Mouse (Mus musculus): ENCODE results near the gene BC017158. TPM values are rescaled to one million over a fixed set of nuclear protein-coding genes. Genes with fewer than 3 reads are reported as not detected.

BC017158 gene
- polyA plus RNA-seq, 1 experiment from 2014 or later: 10.0 TPM

DNA sequence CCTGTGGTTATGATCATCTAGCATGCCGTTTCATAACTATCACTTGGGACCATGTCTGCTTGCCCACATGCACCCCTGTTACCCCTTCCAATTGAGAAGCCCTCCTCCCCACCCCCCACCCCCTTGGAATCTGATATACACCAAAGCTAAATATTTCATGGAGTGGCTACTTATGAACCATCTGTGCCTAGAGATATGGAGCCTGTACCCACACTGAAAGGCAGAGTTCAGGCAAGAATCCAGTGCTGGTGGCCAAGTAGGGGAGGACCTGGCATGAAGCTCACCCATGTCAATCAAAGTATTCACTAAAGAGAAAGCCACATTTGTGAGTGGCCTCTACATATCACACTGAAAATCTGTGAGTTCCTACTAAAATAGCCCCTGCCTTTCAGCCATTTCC lies 11.8 kb upstream of the BC017158 start:
- no peak for DNase-seq (ENCODE audit: low spot score)

DNA sequence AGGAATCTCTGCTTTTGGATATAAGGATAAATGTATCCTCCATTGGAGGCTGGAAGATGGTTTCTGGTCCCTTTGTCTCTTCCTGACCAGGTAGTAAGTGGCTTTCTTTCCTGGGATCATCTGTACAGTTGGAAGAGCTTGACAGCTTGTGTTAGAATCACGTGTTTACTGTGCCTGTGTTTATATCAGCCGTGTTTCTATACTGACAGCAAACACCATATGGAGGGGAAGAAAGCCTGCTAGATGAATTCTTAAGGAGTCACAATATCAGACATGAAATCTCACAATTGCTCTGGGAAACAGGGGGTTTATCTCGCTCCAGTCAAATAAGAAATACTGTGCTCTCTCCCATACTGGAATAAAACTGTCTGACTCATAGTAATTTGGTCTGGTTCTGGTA lies 11.2 kb upstream of the BC017158 start:
- no peak for DNase-seq (ENCODE audit: low spot score)

DNA sequence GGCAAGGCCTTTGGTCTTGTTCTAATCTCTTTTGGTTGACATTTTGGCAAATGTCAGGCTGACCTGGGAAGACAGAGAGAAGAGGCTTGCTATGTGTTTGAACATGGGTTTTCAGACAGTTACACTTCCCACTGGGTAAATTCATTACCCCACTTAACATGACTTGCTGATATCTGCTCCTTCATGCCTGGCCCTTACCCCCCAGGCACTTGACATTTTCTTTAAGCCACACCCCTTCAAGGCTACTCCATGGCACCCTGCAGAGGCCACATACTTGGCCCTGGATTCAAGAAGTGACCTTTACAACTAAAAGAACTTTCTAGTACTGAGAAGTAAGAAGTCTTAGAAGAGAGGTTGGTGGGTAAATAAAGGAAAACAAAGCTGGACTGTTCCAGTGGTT lies 9.9 kb upstream of the BC017158 start:
- no peak for DNase-seq (ENCODE audit: low spot score)

DNA sequence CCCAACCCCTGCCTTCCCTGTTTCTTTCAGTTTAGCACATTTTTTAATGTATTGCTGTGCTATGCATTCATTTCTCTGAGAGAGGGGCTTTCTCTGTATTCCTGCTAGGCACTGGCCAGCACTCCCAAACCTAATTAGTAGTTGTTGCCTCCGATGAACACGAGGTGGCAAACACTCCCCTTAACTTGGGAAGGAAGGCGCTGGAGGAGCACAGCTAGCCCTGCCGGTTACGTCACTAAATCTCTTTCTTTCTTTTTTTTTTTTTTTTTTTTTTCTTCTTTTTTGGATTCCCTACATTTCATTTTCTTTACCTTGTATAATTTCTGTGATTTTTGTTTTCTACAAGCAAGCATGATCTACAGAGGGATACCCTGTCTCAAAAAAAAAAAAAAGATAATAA lies 6.9 kb upstream of the BC017158 start:
- peak; percentile 9 for DNase-seq (ENCODE audit: low spot score)

DNA sequence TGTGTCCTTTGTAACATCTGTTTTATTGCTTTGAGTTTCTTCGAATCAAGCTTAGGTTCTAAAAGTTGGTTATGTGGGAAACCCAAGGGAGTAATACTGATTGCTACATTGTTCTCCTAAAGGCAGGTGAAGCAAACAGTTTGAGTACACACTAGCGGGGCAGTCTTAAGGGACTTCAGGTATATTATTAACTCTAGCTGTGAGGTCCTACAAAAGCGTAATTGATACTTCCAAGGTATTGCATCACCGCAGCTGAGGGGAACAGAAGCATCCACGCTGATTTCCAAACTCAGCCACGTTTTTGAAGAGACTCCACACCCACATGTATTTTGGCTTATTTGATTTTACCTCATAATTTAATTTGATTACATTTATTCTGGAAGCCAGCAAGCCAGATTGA lies 6.2 kb upstream of the BC017158 start:
- no peak for DNase-seq (ENCODE audit: low spot score)

DNA sequence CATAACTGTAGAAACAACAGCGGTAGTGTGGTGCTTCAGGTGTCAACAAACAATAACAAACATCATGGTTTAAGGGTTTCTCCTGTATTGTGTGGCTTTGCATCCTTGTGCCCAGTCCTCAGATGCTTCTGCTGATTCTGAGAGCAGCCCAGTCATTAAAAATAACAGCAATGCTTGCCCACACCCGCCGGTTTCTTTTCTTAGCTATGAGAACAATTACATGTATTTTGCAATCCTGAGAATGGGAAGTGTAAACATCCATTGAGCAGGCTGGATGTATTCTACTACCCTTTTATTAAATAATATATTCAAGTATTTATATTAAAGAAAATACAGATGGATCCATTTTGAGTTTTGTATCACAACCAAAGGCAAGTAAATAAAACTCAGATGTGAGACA lies 4.2 kb upstream of the BC017158 start:
- DNase-seq (ENCODE audit: low spot score): no peak

DNA sequence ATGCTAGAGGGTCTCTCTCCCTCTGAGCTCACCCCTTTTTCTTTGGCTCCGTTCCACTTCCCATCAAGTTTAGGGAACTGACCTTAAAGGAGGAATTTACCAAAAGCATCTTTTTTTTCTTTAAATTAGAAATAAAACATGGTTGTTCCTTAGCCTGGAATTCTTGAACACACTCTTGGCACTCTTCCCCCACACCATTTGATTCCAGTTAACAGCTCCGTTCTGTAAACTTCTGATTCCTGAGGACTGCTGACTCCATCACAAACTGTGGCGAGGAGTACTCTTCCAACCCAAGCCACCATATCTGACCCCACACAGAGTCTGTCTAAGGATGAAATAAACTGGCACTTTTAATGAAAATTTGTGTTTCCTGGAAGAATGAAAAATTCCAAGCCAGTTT lies 3.0 kb upstream of the BC017158 start:
- DNase-seq (ENCODE audit: low spot score): no peak

DNA sequence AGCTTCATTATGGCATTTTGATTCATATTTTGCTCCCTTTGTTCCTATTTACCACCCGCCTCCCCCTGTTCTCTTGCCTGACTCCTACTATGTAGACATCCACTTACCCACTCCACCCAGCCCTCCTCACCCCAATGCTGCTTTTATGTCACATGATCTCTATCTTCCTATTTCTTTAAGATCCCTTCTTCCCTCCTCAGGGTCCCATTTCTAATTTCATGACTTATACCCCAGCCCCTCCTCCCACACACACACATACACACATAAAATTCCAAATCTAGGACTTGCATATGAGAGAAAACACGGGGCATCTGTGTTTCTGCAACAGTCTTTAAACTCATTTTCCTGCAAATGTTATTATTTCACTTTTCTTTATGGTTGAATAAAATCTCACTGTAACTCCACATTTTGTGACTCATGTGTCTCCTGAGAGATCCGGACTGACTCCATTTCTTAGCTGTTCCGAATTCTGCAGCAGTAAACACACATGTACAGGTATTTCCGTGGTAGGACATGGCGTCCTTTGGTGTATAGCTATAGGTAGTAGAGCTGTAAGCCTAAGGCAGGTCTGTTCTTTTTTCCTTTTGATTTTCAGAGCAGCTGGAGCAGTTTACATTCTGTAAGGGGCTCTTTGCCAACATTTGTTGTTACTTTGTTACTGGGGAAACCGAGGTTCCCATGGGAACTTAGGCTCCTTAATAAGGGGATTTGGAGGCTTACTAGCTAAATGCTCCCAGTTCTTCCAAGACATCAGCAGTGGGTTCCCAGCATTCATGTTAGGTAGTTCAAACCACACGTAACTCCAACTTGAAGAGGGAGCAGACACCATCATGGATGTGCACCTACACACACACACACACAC lies 742 bp upstream of the BC017158 start:
- DNase-seq (ENCODE audit: low spot score): no peak

DNA sequence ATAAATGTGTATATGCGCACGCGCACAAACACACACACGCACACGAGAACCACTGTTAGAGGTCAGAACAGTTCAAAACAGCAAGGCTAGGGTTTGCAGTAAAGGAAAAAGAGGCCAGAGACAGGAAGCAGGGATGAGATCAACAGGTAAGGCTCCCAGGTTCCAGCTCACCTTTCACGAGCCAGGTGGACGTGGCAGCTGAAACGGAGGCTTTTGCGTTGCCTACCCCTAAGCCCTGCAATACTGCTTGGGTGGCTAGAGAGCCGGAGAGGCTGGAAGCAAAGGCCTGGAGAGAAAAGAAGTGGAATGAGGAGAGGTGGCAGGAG lies 716 bp downstream of the BC017158 start:
- DNase-seq (ENCODE audit: low spot score): no peak

DNA sequence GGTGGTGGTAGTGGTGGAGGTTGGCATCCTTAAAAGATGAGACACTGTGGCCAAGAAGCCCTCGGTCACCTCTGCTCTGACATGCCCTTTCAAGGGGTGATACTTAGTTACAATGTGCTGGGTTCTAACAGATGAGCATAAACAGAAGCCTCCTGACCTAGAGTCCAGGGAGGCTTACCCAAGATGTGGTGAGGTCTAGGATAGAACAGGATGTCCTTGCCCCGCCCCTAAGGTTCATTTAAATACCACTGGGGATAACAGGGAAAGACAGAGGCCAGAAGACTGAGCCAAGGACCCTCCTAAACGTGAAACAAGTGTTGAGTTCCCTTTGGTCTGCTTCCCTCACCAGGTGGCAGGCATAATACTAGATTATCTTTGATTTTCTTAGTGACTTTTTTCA lies 1.5 kb downstream of the BC017158 start:
- peak; percentile 3 for DNase-seq (ENCODE audit: low spot score)

DNA sequence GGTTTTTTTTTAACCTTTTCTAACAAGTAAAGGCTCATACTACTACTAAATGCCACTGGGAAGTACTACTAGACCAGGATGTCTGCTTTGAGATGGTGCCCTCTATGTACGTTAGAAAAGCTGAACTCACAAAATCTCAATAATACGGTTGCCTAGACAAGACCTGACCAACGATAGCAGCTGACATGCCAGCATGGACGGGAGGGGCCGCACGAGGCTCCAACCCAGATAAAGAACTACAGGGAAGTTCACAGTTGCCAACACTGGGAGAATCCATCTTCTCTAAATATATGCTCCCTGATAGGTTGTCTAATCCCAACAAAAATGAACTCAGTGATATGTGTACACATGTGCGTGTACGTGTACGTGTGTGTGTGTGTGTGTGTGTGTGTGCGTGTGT lies 3.2 kb downstream of the BC017158 start:
- no peak for DNase-seq (ENCODE audit: low spot score)

DNA sequence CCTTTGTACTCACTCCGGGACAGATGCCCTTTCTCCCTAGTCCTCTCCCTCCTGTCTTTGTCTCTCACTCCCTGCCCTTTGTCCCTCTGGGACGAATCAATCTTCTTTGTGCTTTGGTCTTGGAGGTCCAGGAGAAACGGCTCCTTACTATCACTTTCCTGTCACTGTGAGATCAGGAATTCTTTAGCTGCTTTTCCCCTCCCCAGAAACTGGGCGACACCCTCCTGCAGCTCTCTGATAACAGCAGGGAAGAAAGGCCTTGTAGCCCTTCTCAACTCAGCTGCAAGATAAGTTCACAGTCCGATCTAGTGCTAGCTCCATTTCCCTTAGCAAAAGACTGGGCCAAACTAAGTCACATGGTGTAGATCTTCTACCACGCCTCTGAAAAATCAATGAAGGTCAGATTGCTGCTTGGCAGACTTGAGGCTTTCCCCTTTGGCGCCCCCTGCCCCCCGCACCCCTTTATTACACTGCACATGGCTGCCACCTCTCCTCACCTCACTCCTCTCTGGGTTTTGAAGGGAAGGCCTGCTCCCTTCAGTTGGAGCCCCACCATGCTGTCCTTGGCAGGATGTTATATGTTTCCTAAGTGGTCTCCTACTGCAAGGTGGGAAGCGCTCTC lies 8.9 kb downstream of the BC017158 start:
- DNase-seq (ENCODE audit: low spot score): peak; percentile 31

DNA sequence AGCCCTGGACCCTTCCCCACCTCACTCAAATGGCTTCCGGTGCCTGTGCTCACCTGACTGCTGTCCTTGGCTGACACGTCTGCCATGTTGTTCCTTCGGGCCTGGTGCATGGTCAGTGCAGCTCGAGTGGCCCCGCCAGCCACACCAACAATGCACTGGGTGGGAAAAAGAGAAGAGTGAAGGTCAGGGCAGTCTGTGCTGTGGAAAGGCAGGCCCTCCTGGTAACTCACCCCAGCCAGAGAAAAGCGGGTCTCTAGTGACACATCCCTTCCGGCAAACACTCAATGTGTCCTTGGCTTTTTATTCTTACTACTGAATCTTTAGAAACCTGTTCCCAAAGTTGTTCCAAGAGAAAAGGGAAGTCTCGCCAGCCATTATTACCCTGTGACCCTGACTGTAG lies 12.9 kb downstream of the BC017158 start:
- DNase-seq (ENCODE audit: low spot score): no peak

DNA sequence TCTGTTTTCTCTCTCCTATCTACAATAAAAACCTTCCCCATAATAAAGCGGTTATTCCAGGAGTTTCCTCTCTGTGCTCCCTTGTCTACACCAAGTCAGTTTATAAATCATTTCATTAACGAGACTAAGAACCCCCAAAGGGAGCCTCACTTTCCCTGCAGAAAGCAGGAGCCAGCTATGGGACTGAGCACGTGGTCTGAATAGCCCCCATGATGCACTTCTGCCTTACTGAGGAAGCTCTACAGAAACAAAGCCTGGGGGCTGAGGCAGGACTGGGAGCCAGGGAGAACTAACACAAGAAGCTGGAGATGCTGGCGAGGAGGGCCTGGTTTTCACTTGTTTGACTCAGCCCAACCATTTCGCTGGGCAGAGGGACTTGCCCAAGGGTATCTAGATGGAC lies 13.9 kb downstream of the BC017158 start:
- DNase-seq (ENCODE audit: low spot score): no peak

DNA sequence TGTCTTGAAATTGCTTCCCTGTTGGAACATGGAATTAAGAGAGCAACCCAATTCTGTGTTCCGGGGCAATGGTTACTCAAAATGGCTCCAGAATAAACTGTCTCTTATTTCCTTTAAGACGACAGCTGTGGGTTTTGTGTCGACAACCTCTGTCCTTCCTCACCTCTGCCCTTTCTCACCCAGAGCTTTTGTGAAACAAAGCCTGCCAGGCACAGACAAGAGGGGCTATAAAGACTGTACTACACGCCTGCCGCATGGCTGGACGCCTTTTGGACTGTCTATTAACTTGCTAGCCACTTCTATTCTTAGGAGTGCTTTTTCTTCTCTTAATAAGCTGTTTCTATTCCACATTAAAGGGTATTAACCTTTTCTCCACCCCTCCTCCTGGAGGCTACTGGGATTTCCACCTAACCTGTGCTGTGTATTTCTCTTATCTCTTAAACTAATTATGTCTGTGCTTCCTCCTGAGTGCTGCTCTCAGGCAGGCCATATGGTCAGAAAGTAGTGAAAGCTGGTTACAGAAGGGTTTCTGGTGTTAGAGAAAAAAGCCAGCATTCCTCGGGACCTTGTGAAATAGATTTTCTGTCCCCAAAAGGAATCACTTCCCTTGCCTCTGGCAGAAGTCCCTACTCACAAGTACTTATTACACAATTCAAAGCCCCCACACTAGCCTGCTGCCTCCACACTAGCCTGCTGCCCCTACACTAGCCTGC lies 15.3 kb downstream of the BC017158 start:
- DNase-seq (ENCODE audit: low spot score): no peak

DNA sequence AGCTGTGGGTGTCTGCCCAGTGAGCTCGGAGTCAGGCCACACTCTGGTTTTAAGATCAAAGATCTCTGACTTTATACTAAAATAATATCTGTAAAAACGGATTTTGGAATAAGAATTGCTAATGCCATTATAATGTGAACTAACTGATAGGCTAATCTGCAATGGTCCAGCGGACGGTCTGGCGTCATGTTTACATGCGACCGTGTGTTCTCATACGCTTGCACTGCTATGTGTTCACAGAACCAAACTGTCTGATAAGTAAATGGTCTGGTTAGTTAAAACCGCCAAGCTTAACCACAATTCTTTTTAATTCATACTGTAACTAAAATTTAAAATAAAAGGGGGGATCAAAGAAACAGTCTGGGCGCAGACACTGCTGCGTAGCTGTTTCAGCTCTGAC lies 16.2 kb downstream of the BC017158 start:
- DNase-seq (ENCODE audit: low spot score): no peak

DNA sequence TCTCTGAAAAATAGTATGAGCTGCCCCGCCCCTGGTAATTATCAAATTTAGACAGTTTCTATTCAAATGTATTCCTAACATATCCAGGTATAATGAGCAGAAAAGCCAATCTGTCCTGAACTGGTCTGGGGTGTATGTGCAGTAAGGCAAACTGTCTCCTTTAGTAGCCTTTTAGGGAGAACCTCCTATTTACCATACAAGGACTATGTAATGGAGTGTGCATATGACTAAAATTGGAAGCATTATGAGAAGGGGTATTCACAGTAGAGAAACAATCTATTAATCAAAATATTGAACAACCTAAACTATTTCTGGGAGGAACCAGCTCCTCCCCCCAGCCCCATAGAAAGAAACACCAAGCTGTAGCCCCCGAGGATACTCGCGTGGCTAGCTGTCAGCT lies 18.2 kb downstream of the BC017158 start:
- DNase-seq (ENCODE audit: low spot score): no peak

DNA sequence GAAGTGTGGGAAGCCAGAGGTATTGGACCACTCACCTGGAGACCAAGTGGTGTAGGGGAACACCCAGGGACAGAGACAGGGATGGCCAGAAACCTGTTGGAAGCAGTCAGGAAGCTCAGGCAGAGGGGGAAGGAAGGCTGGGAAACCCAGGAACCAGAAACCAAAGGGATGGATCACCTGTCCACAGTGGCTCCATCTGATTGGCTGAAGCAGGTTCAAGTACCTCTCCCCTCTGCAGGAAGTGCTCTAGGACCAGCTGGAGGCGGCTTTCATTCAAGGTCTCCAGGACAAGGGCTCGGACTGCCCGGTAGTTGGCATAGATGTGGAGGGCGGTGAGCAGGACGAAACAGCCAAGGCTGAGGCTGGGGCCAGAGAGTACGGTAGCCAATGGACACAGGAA lies 21.9 kb downstream of the BC017158 start:
- no peak for DNase-seq (ENCODE audit: low spot score)

DNA sequence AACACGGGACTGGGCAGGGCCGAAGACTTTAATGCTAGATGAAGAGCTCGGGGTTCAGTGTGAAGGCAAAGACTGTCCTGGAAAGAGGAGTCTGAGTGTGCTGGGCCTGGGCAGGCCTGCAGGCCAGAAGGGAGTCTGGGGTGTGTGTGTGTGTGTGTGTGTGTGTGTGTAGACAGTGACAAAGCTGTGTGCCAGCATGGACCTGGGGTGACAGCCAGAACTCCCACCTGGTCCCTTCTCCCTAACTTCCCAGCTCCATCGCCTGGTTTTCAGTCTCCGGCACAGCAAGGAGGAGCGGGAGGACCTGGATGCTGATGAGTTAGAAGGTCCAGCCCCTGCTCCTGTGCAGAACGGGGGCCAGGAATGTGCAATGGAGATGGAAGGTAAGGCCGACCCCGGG lies 26.5 kb downstream of the BC017158 start:
- no peak for DNase-seq (ENCODE audit: low spot score)

DNA sequence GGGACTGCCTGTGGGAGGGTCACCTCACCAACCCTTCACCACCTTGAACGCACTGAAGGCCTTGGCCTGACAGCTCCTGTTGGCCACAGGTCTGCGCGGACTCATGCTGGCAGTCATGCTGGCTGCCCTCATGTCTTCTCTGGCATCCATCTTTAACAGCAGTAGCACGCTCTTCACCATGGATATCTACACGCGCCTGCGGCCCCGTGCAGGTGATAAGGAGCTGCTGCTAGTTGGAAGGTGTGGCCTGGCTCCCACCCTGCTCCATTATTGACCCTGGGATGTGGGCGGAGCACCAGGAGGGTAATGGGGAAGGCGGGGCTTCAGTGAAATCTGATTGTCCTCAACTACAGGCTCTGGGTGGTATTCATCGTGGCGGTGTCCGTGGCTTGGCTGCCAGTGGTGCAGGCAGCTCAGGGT lies 27.5 kb downstream of the BC017158 start:
- no peak for DNase-seq (ENCODE audit: low spot score)

DNA sequence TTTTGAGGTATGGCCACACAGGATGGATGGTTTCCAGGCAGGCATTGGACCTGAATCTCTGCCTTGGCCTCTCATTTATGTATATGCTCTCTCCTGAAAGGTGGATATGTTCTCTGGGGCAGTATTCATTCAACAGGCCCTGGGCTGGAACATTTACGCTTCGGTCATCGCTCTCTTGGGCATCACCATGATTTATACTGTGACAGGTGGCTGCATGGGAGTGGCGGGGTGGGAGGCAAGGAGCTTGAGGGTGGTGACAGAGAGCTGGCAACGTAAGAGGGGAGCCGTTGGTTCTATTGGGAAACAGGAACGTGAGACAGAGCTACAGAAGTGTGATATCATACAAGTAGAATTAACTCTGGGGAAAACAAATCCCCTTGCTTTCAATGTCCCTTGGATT lies 30.2 kb downstream of the BC017158 start:
- DNase-seq (ENCODE audit: low spot score): no peak

DNA sequence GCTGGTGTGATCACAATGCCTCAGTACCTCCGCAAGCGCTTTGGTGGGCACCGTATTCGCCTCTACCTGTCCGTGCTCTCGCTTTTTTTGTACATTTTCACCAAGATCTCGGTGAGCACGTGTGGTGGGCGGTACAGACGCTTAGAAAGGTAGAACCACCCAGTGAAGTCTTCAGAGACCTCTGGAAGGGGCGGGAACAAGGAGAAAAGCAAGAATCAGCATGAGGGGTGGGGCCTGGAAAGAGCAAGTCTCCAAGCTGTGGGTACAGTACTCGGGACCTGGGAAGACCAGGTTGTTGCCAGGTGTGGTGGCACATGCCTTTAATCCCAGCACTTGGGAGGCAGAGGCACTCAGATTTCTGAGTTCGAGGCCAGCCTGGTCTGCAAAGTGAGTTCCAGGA lies 30.6 kb downstream of the BC017158 start:
- no peak for DNase-seq (ENCODE audit: low spot score)

DNA sequence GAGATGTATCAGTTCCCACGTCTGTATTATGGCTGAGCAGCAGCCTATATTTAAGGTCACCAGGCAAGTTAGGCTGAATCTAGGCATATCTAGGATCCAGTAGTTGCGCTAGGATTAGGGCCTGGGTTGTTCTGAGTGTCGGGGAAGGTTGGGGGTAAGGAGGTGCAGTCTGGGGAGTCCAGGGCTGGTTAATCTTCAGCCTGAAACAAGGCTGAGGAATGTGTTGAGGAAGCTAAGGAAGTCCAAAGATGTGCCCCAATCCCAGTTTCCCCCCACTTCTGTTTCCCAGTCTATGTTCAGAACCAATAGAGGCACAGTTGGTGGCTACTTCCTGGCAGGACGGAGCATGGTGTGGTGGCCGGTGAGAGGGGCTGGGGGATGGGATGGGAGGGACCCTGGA lies 31.9 kb downstream of the BC017158 start:
- no peak for DNase-seq (ENCODE audit: low spot score)

Data from thymus, postnatal 0 days (tissue).